Mouse (Mus musculus): ENCODE measurements at regions not wholly inside any gene's neighbourhood (a gene's known extent, or its start where the extent isn't known, plus 50 kb on each side); places are given as distances from the start of the nearest gene placed in this dataset.

- TF ChIP-seq CTCF (IDR thresholded peaks at IDR 0.05; ENCODE audit: control insufficient read depth, insufficient read depth, low read length) (no peak), POLR2A (IDR thresholded peaks at IDR 0.05; ENCODE audit: borderline replicate concordance, control insufficient read depth, low read depth, low read length) (no peak)
Observed at GRCm38 (mm10) chr13:53740981-53741380, 268.1 kb upstream of the Msx2 start.
